Mouse (Mus musculus) midbrain, embryonic 15.5 days (tissue): ENCODE measurements around the gene Rabgef1. TPM values are rescaled to one million over a fixed set of nuclear protein-coding genes. Genes with fewer than 3 reads are reported as not detected.
A peak's percentile ranks its signal among the peaks of the same experiment; 100 is the strongest.
"Not testable (repeated sequence)": the region's sequence is repeated elsewhere in the genome, so short reads cannot be mapped to it uniquely, and the experiment has no call there.

Experiments
- ATAC-seq: fragments of 200-750 bp; cut with Nextera tagmentation; replicated peaks from 2 replicates; pipeline ENCODE4 v1.8.0; 2017; ENCODE audit warnings: moderate TSS enrichment
- H3K27ac ChIP-seq: fragments of 300-500 bp; sonication (generic); 2 replicates; pipeline ENCODE4 v1.5.1; 2015; ENCODE audit warnings: mild to moderate bottlenecking, inconsistent platforms
- H3K27me3 ChIP-seq: fragments of 300-500 bp; sonication (generic); replicated peaks from 2 replicates; pipeline ENCODE4 v1.6.1; 2015; ENCODE audit warnings: inconsistent platforms
- H3K36me3 ChIP-seq: fragments of 300-500 bp; sonication (generic); replicated peaks from 2 replicates; pipeline ENCODE4 v1.6.1; 2015; ENCODE audit warnings: inconsistent platforms
- H3K4me1 ChIP-seq: fragments of 300-500 bp; sonication (generic); 2 replicates; pipeline ENCODE4 v1.6.1; 2015; ENCODE audit warnings: inconsistent platforms
- H3K4me2 ChIP-seq: fragments of 300-500 bp; sonication (generic); 2 replicates; pipeline ENCODE4 v1.6.1; 2015; ENCODE audit warnings: inconsistent platforms, mild to moderate bottlenecking, moderate library complexity
- H3K4me3 ChIP-seq: fragments of 300-500 bp; sonication (generic); 2 replicates; pipeline ENCODE4 v1.5.1; 2015; ENCODE audit warnings: mild to moderate bottlenecking, inconsistent platforms
- H3K9ac ChIP-seq: fragments of 300-500 bp; sonication (generic); 2 replicates; pipeline ENCODE4 v1.6.1; 2015; ENCODE audit warnings: mild to moderate bottlenecking, inconsistent platforms
- H3K9me3 ChIP-seq: fragments of 300-500 bp; sonication (generic); 2 replicates; pipeline ENCODE4 v1.6.1; 2016; ENCODE audit warnings: inconsistent platforms
- WGBS: fragments of 180-500 bp; shearing (Covaris S2); methylation state at CpG from one replicate; pipeline ENCODE4 v1.1.7; 2015; ENCODE audit warnings: mixed read lengths; 5-methylcytosine and 5-hydroxymethylcytosine counted together
- polyA plus RNA-seq: library from polyadenylated mRNA; unstranded; fragments of >200 nt; fragmentation: Nextera tagmentation; extraction: Ambion mirVana; gene quantifications from 2 replicates; pipeline ENCODE4 v1.2.1, GENCODE M21; 2015

Rabgef1 gene
- polyA plus RNA-seq, 1 experiment from 2014 or later, result 46.4 TPM

GRCm38 (mm10) chr5:130226790-130227189, 55.2 kb downstream of the Rabgef1 start:
- no peak overlapping the region for H3K9ac ChIP-seq
- ATAC-seq, result no peak
- H3K9me3 ChIP-seq, result no peaks in the 10 kb centered on the region
- H3K4me3 ChIP-seq, result no peak overlapping the region
- H3K4me1 ChIP-seq, result peaks cover 15% of the 10 kb centered on the region
- 96% methylated on average over 3 of the region's 3 CpGs for WGBS
- no peak overlapping the region for H3K27ac ChIP-seq
- no peaks in the 10 kb centered on the region for H3K27me3 ChIP-seq
- no peak overlapping the region for H3K4me2 ChIP-seq
- peaks cover 11% of the 10 kb centered on the region for H3K36me3 ChIP-seq

- 74% methylated on average over 4 of the region's 4 CpGs for WGBS
- no peaks in the 10 kb centered on the region for H3K27me3 ChIP-seq
- ATAC-seq, result no peak
- H3K4me2 ChIP-seq, result no peak overlapping the region
- H3K4me3 ChIP-seq, result no peak overlapping the region
- peaks cover 11% of the 10 kb centered on the region for H3K4me1 ChIP-seq
- no peaks in the 10 kb centered on the region for H3K9me3 ChIP-seq
- no peak overlapping the region for H3K9ac ChIP-seq
- H3K36me3 ChIP-seq, result peaks cover 24% of the 10 kb centered on the region
- no peak overlapping the region for H3K27ac ChIP-seq
These were observed 56.5 kb downstream of the Rabgef1 start for GRCm38 (mm10) chr5:130228120-130228519.

- 94% methylated on average over 8 of the region's 8 CpGs for WGBS
- Histone ChIP-seq H3K9me3 (no peaks in the 10 kb centered on the region), H3K36me3 (peaks cover 81% of the 10 kb centered on the region), H3K27ac (no peak overlapping the region), H3K9ac (no peak overlapping the region), H3K27me3 (no peaks in the 10 kb centered on the region), H3K4me1 (no peaks in the 10 kb centered on the region), H3K4me3 (no peak overlapping the region), H3K4me2 (no peak overlapping the region)
- ATAC-seq, result no peak
These were observed 64.7 kb downstream of the Rabgef1 start for GRCm38 (mm10) chr5:130236302-130236701.

GRCm38 (mm10) chr5:130239236-130239635, 67.6 kb downstream of the Rabgef1 start:
- ATAC-seq, result no peak
- Histone ChIP-seq H3K9me3 (no peaks in the 10 kb centered on the region), H3K4me3 (no peak overlapping the region), H3K4me1 (no peaks in the 10 kb centered on the region), H3K9ac (no peak overlapping the region), H3K36me3 (peaks cover 67% of the 10 kb centered on the region), H3K27me3 (no peaks in the 10 kb centered on the region), H3K27ac (no peak overlapping the region), H3K4me2 (no peak overlapping the region)
- 93% methylated on average over 7 of the region's 7 CpGs for WGBS

GRCm38 (mm10) chr5:130239856-130240255, 68.3 kb downstream of the Rabgef1 start:
- no peaks in the 10 kb centered on the region for H3K4me1 ChIP-seq

GRCm38 (mm10) chr5:130241426-130241825, 69.8 kb downstream of the Rabgef1 start:
- Histone ChIP-seq H3K4me3 (no peak overlapping the region), H3K27me3 (no peaks in the 10 kb centered on the region), H3K36me3 (peaks cover 67% of the 10 kb centered on the region), H3K4me2 (no peak overlapping the region), H3K27ac (no peak overlapping the region), H3K9ac (no peak overlapping the region), H3K4me1 (no peaks in the 10 kb centered on the region), H3K9me3 (no peaks in the 10 kb centered on the region)
- ATAC-seq, result no peak
- WGBS, result 92% methylated on average over 12 of the region's 12 CpGs

More at GRCm38 (mm10) chr5:130239856-130240255, 68.3 kb downstream of the Rabgef1 start:
- Histone ChIP-seq H3K27ac (no peak overlapping the region), H3K4me3 (no peak overlapping the region), H3K27me3 (no peaks in the 10 kb centered on the region), H3K9me3 (no peaks in the 10 kb centered on the region), H3K36me3 (peaks cover 67% of the 10 kb centered on the region), H3K9ac (no peak overlapping the region), H3K4me2 (no peak overlapping the region)
- 95% methylated on average over 2 of the region's 2 CpGs for WGBS
- ATAC-seq, result no peak

GRCm38 (mm10) chr5:130247823-130248222, 76.2 kb downstream of the Rabgef1 start:
- Histone ChIP-seq H3K27me3 (no peaks in the 10 kb centered on the region), H3K9me3 (no peaks in the 10 kb centered on the region), H3K4me1 (no peaks in the 10 kb centered on the region), H3K4me2 (no peak overlapping the region), H3K9ac (no peak overlapping the region), H3K27ac (no peak overlapping the region), H3K36me3 (peaks cover 79% of the 10 kb centered on the region), H3K4me3 (no peak overlapping the region)
- 84% methylated on average over 5 of the region's 5 CpGs for WGBS
- no peak for ATAC-seq

- Histone ChIP-seq H3K27ac (peak overlapping the region; percentile 86), H3K27me3 (no peaks in the 10 kb centered on the region), H3K4me2 (peak overlapping the region; percentile 80), H3K4me3 (peak overlapping the region; percentile 89), H3K9me3 (no peaks in the 10 kb centered on the region), H3K36me3 (peaks cover 36% of the 10 kb centered on the region), H3K9ac (peak overlapping the region; percentile 88), H3K4me1 (peaks cover 28% of the 10 kb centered on the region)
- ATAC-seq, result no peak
- WGBS, result 21% methylated on average over 19 of the region's 19 CpGs
These were observed 82.8 kb downstream of the Rabgef1 start for GRCm38 (mm10) chr5:130254164-130255016.

- Histone ChIP-seq H3K4me2 (peak within 1 kb of the TSS; percentile 80), H3K9ac (peak within 1 kb of the TSS; percentile 88), H3K27me3 (no peaks in the 10 kb centered on the region), H3K4me3 (peak within 1 kb of the TSS; percentile 89), H3K9me3 (no peaks in the 10 kb centered on the region), H3K4me1 (peaks cover 28% of the 10 kb centered on the region), H3K27ac (peak within 1 kb of the TSS; percentile 86), H3K36me3 (peaks cover 30% of the 10 kb centered on the region)
- WGBS, result under 1% methylated on average over 52 of the region's 52 CpGs
- peak; percentile 90 for ATAC-seq
These were observed 83.6 kb downstream of the Rabgef1 start, which contains the start of the genes Sbds and Tyw1 for GRCm38 (mm10) chr5:130255017-130255720. Gene Sbds, minus strand, starts transcription at chr5:130255530. Gene Tyw1, plus strand, starts transcription at chr5:130255619.

- WGBS, result 32% methylated on average over 20 of the region's 20 CpGs
- H3K36me3 ChIP-seq, result peaks cover 22% of the 10 kb centered on the region
- H3K9me3 ChIP-seq, H3K9ac ChIP-seq, H3K27me3 ChIP-seq: not testable (repeated sequence)
- peak overlapping the region; percentile 80 for H3K4me2 ChIP-seq
- H3K27ac ChIP-seq, result peak overlapping the region; percentile 86; the same call in 1 of the 2 replicates
- H3K4me3 ChIP-seq, result peak overlapping the region; percentile 89
- peak; percentile 10; the same call in 1 of the 2 replicates for ATAC-seq
- peaks cover 28% of the 10 kb centered on the region for H3K4me1 ChIP-seq
These were observed 84.4 kb downstream of the Rabgef1 start for GRCm38 (mm10) chr5:130255799-130256525.

GRCm38 (mm10) chr5:130256678-130257271, 85.2 kb downstream of the Rabgef1 start:
- Histone ChIP-seq H3K9me3 (no peaks in the 10 kb centered on the region), H3K27me3 (no peaks in the 10 kb centered on the region), H3K36me3 (peaks cover 15% of the 10 kb centered on the region), H3K4me3 (peak overlapping the region; percentile 70), H3K9ac (peak overlapping the region; percentile 85), H3K4me2 (peak overlapping the region; percentile 80), H3K27ac (peak overlapping the region; percentile 78), H3K4me1 (peaks cover 28% of the 10 kb centered on the region)
- peak; percentile 95 for ATAC-seq
- under 1% methylated on average over 25 of the region's 25 CpGs for WGBS
